Mouse (Mus musculus): ENCODE measurements at regions not wholly inside any gene's neighbourhood (a gene's known extent, or its start where the extent isn't known, plus 50 kb on each side); places are given as distances from the start of the nearest gene placed in this dataset.

DNA sequence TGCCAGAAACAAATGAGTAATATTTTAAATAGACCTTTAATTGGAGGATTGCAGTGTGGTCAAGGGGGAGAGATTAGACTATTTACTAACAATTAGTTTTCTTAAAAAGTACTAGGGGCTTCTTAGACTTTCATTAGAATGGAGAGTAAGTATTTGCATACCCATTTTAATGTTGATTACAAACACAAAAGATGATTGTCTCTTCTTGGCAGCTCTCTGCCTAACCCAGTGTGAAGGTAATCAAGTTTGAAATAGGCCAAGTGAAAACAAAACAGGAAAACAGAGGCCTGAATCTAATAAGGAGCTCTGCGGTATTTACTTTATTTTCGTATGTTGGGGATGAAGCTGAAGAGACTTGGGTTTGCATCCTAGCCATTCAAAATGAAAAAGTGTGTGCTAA lies 646.5 kb upstream of the Car10 start:
- no peak for TF ChIP-seq CTCF (conservative IDR thresholded peaks at IDR 0.05; ENCODE audit: low read length)
- peak; percentile 79; the same call in 1 of the 2 replicates for TF ChIP-seq NANOG (IDR thresholded peaks at IDR 0.05; ENCODE audit: borderline replicate concordance, low read length)
